Mouse (Mus musculus): ENCODE results near the gene Rdh5.

GRCm38 (mm10) chr10:128870341-128870740, 52.3 kb downstream of the Rdh5 start:
- TF ChIP-seq POLR2A (IDR thresholded peaks at IDR 0.05; ENCODE audit: low read depth, low read length) (no peak), CTCF (IDR thresholded peaks at IDR 0.05; ENCODE audit: extremely low read depth, insufficient read depth, insufficient read length, insufficient replicate concordance) (no peak)

Data from spleen, adult 2 months (tissue).